Mouse (Mus musculus) E14TG2a.4 (cell line): ENCODE measurements around the gene Hist1h2af.

Experiments used
- CTCF ChIP-seq: conservative IDR thresholded peaks from 2 replicates; pipeline ENCODE4 v1.5.1; 2014; ENCODE audit warnings: low read length
- POU5F1 ChIP-seq: IDR thresholded peaks from 2 replicates; pipeline ENCODE4 v1.6.1; 2014; ENCODE audit warnings: low read length, borderline replicate concordance

GRCm38 (mm10) chr13:23490863-23491262, 42.8 kb upstream of the Hist1h2af start:
- TF ChIP-seq CTCF (no peak), POU5F1 (no peak)
